Mouse (Mus musculus) cerebellum, adult 2 months (tissue): ENCODE measurements around the gene Ubtd1. TPM values are rescaled to one million over a fixed set of nuclear protein-coding genes. Genes with fewer than 3 reads are reported as not detected.

Source experiments
- DNase-seq, 2 experiments: peaks; one replicate each; pipeline ENCODE4 v3.0.0; 2021
- H3K27ac ChIP-seq: fragments of 200-500 bp; 2 replicates; pipeline ENCODE4 v1.5.1; 2012; ENCODE audit warnings: low read length, control low read depth, inconsistent platforms; ENCODE audit not compliant: insufficient read depth
- H3K27me3 ChIP-seq: fragments of 200-500 bp; 2 replicates; pipeline ENCODE4 v1.6.1; 2012; ENCODE audit warnings: inconsistent platforms, mild to moderate bottlenecking, low read length, moderate library complexity; ENCODE audit not compliant: control insufficient read depth, insufficient read depth
- H3K4me1 ChIP-seq: fragments of 200-500 bp; 2 replicates; pipeline ENCODE4 v1.6.1; 2011; ENCODE audit warnings: low read length; ENCODE audit not compliant: control insufficient read depth, insufficient read depth
- H3K4me3 ChIP-seq: fragments of 200-500 bp; replicated peaks from 2 replicates; pipeline ENCODE3; 2011; ENCODE audit warnings: mild to moderate bottlenecking, low read depth, low read length, control low read depth; ENCODE audit not compliant: insufficient read depth
- CTCF ChIP-seq: fragments of 200-500 bp; IDR thresholded peaks from 2 replicates; pipeline ENCODE4 v1.5.1; 2011; ENCODE audit warnings: low read depth, mild to moderate bottlenecking, control low read depth, low read length, moderate library complexity, borderline replicate concordance; ENCODE audit not compliant: insufficient read depth
- POLR2A ChIP-seq: fragments of 200-500 bp; IDR thresholded peaks from 2 replicates; pipeline ENCODE4 v1.6.1; 2011; ENCODE audit warnings: low read length, control low read depth, borderline replicate concordance; ENCODE audit not compliant: insufficient read depth
- WGBS: fragments of 180-500 bp; shearing (Covaris S2); methylation state at CpG from one replicate; pipeline ENCODE4 v1.1.7; 2018; 5-methylcytosine and 5-hydroxymethylcytosine counted together
- polyA plus RNA-seq: library from polyadenylated mRNA; depleted of rRNA; stranded (reverse); fragments of >200 nt; gene quantifications from 2 replicates; pipeline ENCODE4 v1.2.3, GENCODE M21; 2012

Ubtd1 gene
- polyA plus RNA-seq, 1 experiment = 28.1 TPM

GRCm38 (mm10) chr19:41985994-41986393 lies 4.4 kb downstream of the Ubtd1 start:
- no peaks in the 10 kb centered on the region for H3K27me3 ChIP-seq
- H3K4me1 ChIP-seq = peaks cover 4% of the 10 kb centered on the region
- H3K4me3 ChIP-seq = no peak overlapping the region
- no peak overlapping the region for H3K27ac ChIP-seq
- no peak for DNase-seq
- TF ChIP-seq CTCF = no peak
- TF ChIP-seq POLR2A = no peak
- WGBS = 93% methylated on average over 5 of the region's 5 CpGs

- 67% methylated on average over 4 of the region's 4 CpGs for WGBS
Observed at GRCm38 (mm10) chr19:41987206-41987605, 5.6 kb downstream of the Ubtd1 start.

GRCm38 (mm10) chr19:41989810-41990209 lies 8.2 kb downstream of the Ubtd1 start:
- Histone ChIP-seq H3K4me3 (no peak overlapping the region), H3K27ac (no peak overlapping the region), H3K27me3 (no peaks in the 10 kb centered on the region), H3K4me1 (no peaks in the 10 kb centered on the region; the same call in 1 of the 2 replicates)
- WGBS = 83% methylated on average over 6 of the region's 6 CpGs
- TF ChIP-seq POLR2A = no peak
- TF ChIP-seq CTCF = no peak
- DNase-seq = no peak

More at GRCm38 (mm10) chr19:41987206-41987605, 5.6 kb downstream of the Ubtd1 start:
- no peak for DNase-seq
- TF ChIP-seq CTCF = no peak
- TF ChIP-seq POLR2A = no peak
- H3K4me3 ChIP-seq = no peak overlapping the region
- peaks cover 4% of the 10 kb centered on the region for H3K4me1 ChIP-seq
- no peaks in the 10 kb centered on the region for H3K27me3 ChIP-seq
- H3K27ac ChIP-seq = no peak overlapping the region

GRCm38 (mm10) chr19:41991926-41992477 lies 10.4 kb downstream of the Ubtd1 start:
- no peak for DNase-seq
- no peak overlapping the region for H3K4me3 ChIP-seq
- H3K27me3 ChIP-seq = no peaks in the 10 kb centered on the region
- H3K4me1 ChIP-seq = no peaks in the 10 kb centered on the region; the same call in 1 of the 2 replicates
- no peak overlapping the region for H3K27ac ChIP-seq
- 67% methylated on average over 6 of the region's 6 CpGs for WGBS
- TF ChIP-seq POLR2A (no peak), CTCF (no peak)

- H3K4me3 ChIP-seq = no peak overlapping the region
- no peak for DNase-seq
- TF ChIP-seq CTCF (no peak), POLR2A (no peak)
- H3K4me1 ChIP-seq = peaks cover 2% of the 10 kb centered on the region; the same call in 1 of the 2 replicates
- H3K27ac ChIP-seq = no peak overlapping the region
- no peaks in the 10 kb centered on the region for H3K27me3 ChIP-seq
- 75% methylated on average over 2 of the region's 2 CpGs for WGBS
Observed at GRCm38 (mm10) chr19:41992971-41993370, 11.4 kb downstream of the Ubtd1 start.

DNA sequence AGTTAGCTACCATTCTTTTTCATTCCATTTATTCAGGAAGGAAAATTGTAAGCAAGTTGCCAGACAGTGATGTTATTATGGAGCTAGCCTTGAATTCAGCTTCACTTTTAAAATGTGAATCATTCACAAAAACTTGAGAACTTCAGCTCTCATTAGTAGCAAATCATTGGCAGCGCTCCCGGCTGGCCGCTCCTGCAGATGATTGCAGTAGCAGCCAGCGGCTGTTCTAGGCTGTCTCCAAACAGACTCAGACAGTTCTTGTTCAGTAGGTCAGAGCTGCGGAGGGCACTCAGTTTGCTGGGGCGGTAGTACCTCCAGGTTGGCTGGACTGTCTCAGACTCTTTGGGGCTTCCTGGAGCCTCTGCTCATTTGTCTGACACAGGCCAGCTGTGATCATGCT lies 11.9 kb downstream of the Ubtd1 start:
- H3K4me1 ChIP-seq = peaks cover 2% of the 10 kb centered on the region; the same call in 1 of the 2 replicates
- no peak overlapping the region for H3K4me3 ChIP-seq
- peak in 1 of 2 experiments; percentile 41 for DNase-seq
- WGBS = 61% methylated on average over 6 of the region's 6 CpGs
- no peak overlapping the region for H3K27ac ChIP-seq
- H3K27me3 ChIP-seq = no peaks in the 10 kb centered on the region
- TF ChIP-seq CTCF (no peak), POLR2A (no peak)

GRCm38 (mm10) chr19:41994023-41994422 lies 12.5 kb downstream of the Ubtd1 start:
- Histone ChIP-seq H3K4me1 (peaks cover 7% of the 10 kb centered on the region), H3K27ac (no peak overlapping the region), H3K4me3 (no peak overlapping the region), H3K27me3 (no peaks in the 10 kb centered on the region)
- WGBS = 95% methylated on average over 7 of the region's 7 CpGs
- no peak for DNase-seq
- TF ChIP-seq POLR2A (no peak), CTCF (no peak)

- Histone ChIP-seq H3K27ac (no peak overlapping the region), H3K4me3 (no peak overlapping the region), H3K27me3 (no peaks in the 10 kb centered on the region), H3K4me1 (peaks cover 13% of the 10 kb centered on the region)
- TF ChIP-seq POLR2A = no peak
- 96% methylated on average over 1 of the region's 1 CpGs for WGBS
- no peak for DNase-seq
Observed at GRCm38 (mm10) chr19:41995483-41995882, 13.9 kb downstream of the Ubtd1 start.
